Mouse (Mus musculus) left cerebral cortex, adult 11 months (tissue): ENCODE measurements around the gene Slc6a5.
"Not testable (repeated sequence)": the region's sequence is repeated elsewhere in the genome, so short reads cannot be mapped to it uniquely, and the experiment has no call there.

Source experiments
- DNase-seq: peaks from one replicate; pipeline ENCODE4 v3.0.0; 2022; ENCODE audit warnings: low spot score

Gene Slc6a5

DNA sequence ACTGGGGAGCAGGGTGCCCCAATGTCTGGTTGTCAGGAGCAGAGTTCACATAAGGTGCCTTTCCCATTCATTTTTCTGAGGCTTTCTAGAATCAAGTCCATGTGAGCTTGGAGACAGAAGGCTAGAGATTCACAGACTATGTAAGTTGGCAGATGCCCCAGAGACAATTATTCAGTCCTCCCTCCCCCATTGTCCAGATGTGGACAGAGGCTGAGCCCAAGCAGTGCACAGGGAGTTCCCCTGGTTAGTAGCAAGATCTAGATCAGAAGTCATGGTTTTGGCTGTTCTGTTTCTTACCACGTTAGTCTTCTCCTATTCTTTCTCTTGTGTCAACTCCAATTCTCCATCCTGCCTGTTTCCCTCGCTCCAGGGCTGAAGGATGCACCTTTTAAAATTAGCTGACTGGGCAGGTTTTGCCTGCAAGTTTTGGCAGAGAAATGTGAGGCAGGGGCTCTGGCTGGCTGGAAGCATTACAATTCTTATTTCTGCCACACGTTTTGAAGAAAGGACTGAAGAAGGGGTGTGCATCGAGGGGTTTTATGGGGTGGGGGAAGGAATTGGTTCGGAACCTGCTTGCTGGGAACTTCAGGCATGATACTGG, 3.9 kb downstream of the Slc6a5 start:
- DNase-seq = no peak

DNA sequence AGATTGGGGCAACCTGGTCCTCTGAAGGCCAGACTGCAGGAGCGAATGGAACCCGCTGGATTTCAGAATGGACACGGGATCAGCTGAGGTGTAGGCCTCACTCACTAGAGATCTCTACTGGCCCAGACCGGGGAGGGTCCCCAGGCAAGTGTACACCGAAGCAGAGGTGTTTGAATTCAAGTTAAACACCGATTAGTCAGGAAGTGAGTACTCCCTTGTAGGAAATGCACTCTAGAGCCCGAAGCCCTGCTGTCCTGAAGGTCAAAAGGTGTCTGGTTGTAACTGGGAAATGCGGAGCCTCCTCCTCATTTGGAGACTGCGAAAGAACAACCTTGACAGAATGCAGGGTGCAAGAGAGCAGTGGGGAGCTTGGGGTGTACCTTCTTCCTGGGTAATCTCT, 5.0 kb downstream of the Slc6a5 start:
- DNase-seq = no peak

DNA sequence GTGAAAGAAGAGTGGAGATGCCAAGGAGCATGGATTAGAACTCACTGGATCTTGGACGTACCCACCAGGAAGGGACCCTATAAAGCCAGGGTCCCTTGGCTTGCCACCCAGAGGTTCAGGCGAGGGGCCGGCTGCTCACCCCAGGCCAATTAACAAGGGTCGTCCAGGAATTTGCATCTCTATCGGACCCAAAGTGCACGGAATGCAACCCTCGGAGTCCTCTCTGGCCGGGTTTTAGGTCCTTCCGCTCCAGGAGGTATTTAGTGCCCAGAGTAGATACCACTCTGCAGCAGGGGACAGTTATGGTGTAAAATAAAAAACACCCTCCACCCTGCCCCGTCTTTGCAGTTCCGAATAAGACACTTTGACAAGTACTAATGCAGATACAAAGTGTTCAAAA, 5.5 kb downstream of the Slc6a5 start:
- DNase-seq = no peak

DNA sequence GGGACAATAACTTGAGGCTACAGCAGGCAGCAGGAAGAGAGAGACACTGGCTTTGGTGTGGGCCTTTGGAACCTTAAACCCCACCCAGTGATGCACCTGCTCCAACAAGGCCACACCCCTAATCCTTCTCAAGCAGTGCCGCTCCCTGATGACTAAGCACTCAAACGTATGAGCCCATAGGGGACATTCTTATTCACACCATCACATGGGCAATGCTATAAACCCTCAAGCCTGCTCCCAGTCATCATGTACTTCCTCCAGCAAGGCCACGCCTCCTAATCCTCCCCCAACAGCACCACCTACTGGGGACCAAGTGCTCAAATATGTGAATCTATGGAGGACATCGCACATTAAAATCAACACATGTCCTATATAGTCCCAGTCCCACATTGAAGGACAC, 9.5 kb downstream of the Slc6a5 start:
- DNase-seq = no peak

DNA sequence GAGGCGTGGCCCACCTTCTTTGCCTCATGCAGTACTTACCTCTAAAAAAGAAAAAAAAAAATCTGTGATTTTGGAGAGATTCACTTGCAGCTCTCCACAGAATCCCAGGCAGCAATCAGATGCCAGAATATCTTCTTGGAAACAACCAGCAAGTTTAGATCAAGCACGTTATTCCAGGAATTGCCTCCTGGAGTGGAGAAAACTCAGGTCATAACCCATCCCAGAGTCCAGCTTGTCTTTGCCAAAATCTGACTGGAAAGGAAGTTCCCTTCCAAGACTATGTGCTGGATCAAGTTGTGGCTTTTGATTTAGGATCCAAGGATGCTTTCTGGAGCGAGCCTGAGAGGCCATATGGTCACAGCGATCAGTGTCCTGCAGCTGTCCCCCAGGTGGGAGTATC, 10.8 kb downstream of the Slc6a5 start:
- DNase-seq = no peak

DNA sequence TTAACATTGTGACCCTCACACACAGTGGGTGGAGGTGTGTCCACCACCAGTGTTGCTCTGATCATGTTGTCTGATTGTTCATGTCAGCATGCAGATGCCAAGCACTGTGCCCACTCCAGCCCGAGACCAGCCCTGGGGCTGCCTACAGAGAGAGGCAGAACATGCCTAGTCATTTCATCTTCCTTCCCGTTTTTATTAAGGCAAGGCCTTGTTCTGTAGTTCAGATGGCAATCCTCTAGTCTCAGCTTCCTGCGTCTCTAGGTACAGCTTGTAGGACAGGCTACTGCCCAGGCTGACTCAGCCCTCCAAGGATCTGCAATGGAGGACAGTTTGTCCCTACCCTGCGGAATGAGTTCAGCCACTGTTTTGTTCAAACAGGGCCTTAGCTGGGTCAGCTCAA, 13.0 kb downstream of the Slc6a5 start:
- peak; percentile 8 for DNase-seq

DNA sequence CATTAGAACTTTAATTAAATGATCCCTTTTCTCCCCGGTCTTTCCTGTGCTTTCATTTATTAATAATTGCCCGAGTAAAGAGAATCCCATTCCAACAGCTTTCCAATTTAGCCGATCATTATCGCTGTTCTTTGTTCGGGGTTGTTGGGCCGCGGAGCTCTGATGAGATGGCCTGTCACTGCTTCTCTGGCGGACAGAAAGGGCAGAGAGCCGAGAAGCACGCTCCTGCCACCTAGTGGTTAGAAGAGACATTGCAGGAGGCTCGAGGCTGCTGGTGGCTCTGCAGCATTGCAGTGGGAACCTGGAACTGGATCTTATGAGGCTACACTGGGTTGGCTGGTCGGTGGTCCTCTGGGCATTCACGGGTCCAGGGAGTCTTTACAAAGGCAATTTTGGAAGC, 13.4 kb downstream of the Slc6a5 start:
- peak; percentile 74 for DNase-seq

DNA sequence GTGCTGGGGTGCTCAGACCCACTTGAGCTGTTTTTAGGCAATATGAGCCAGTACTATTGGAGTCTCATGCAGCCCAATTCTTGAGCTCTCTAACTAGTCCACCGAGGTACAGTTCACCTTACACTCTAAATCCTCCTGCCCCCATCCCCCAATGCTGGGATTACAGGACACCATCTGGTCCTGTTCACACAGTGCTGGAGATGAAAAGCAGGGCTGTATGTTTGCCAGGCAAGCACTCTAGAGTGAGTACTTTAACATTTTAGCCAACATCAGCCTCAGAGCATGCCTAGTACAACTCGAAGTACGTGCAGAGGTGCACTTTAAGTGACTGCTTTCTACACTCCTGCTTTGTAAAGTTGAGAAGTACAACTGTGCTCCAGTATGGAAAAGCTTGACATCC, 18.6 kb downstream of the Slc6a5 start:
- no peak for DNase-seq

DNA sequence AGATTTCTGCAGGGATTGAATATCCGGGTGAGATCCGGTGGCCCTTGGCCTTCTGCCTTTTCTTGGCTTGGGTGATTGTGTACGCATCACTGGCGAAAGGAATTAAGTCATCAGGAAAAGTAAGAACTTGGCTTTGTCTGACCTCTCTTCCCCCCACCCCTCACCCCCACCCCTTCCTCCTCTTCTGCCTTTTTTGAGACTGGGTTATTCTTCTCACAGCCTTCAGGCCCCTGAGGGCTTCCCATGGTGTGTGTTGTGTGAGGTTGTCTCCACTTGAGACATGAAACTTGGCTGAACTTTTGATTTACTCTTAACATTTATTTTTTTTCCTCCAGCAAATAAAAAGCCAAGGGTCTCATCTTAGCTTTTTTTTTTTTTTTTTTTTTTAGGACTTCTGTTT, 20.1 kb downstream of the Slc6a5 start:
- no peak for DNase-seq

DNA sequence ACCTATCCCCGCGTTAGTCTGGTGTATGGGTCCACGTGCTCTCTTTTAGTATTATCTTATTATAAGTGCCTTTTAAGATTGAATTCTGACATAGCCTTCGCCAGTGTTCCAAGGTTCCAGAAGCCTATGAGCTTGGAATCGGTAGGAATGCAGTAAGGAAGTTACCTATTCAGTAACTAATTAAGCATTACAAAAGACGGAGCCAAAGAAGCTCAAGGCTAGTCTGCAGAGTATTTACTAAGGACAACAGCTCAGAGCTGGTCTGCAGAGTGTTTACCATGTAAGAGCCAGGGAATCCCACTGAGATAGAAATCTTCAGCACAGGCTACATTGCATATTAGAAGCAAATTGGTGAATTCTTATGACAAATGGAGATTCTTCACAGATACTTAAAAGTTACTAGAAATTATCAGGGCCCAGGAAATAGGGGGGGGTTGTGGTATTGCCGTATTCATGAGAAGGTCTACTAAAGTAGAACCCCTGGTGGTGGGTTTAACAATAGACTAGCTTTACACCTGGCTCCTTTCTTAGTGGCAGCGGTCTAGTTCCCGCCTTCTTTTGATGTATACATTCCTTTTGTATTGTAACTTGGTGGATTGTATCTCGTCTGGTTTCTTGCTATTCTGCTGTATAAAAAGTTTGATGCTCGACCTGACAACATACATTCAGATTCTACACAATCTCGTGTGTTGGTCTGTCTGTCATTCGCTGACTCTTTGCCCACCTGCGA, 23.6 kb downstream of the Slc6a5 start:
- DNase-seq = not testable (repeated sequence)

DNA sequence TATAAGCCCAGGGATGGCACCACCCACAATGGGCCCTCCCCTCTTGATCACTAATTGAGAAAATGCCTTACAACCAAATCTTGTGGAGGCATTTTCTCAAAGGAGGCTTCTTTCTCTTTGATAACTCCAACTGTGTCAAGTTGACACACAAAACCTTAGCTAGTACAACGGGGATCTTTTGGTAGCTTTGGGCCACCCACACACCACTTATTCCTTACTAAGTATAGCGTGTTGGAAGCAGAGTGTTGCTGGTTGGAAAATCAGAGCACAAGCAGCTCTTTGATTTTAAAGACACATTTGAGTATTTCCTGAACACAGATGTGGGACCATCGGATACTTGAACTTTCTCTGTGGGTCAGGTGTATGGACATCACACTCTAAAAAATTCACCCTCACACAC, 26.9 kb downstream of the Slc6a5 start:
- peak; percentile 47 for DNase-seq

DNA sequence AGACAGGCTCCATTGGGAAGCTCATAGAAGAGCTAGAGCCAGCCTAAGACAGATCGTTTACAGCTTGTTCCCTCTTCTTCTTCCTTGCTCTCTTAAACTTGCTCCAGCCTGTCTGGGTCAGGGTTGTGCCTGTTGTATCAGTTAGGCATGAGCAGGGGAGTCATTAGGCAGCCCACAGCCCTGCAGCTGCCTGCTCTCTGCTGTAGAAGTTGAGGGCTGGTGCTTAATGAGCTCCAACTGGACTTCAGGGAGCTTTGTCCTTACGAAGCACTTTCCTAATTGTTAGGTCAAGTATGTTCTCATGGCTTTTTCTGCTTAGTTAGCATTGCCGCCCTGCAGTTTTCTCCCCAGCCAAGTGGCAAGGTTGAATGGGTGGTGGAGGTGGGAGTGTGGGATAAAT, 32.1 kb downstream of the Slc6a5 start:
- DNase-seq = no peak

DNA sequence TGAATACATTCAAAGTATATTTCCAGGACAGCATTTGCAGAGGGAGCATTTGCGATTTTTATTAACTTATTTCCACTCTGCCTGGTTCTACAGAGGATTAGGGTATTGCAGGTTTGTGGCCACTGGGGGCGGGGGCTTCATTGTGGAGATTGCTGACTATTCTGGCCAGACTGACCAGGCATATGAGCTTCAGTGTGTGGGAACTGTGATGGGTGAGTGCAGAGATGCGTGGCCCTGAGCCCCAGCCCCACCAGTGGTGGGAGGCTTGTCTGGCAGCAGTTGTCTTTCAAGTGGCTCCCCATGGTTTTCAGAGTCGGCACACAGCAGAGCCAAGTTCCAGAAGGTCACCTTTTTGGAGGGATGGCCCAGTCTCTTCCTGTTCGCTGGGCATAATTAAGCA, 32.5 kb downstream of the Slc6a5 start:
- DNase-seq = no peak

DNA sequence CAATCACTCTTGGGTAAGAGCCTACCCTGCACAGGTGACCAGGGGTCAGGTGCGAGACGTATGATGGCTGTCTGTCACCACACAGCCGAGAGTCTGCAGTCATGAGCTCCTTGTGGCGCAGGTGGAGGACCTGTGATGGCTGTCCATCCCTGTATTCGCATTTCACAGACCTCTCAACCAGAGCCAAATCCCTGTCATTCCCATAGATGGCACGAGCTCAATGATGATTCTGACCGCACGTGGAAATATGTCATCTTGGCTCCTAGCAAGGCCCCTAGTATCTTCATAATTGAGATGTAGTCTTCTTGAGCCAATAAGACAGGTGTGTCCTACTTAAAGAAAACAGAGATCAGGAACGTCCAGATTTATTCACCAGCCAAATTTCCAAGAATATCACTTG, 36.7 kb downstream of the Slc6a5 start:
- DNase-seq = no peak

DNA sequence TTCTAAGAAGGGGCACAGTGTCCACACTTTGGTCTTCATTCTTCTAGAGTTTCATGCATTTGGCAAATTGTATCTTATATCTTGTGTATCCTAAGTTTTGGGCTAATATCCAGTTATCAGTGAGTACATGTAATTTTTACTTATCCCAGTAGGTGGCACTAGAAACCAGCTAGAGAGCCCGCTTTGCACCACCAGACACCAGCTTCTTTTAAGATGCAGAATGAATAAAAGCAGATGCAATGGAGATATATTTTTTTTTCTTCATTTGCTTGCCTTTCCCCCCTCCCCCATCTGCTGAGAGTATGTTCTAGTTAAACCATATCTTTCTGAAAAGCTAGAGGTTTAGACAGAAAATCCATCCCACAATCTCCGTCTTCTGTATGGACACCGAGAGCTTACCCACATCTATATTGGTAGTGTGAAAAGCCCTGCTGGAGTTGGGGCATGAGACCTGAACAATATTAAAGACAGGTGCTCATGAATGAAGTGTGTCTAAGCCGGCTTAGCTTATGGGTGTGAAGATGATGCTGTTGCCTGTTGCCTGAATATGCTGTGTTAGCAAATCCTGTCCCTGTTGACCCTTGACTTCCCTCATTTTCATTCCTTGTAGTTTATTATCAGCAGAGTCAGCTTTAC, 43.7 kb downstream of the Slc6a5 start:
- DNase-seq = peak; percentile 47

DNA sequence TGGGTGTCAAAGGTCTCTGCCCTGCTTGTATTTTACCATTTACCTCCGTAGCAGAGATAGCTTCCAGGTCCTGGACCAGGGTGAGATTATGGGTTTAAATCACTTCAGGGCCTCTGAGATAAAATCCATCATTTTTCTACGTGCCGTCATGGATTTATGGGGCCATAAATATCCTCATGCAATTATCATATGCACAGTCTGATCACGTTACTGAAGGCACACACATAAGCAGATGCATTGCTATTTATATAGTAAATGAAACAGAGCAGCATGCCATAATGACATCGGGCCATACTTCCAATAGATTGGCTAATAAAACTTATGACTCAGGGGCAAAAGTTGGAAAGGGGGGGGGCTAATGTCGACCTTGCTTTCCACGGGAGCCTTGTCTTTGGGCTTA, 44.9 kb downstream of the Slc6a5 start:
- no peak for DNase-seq

DNA sequence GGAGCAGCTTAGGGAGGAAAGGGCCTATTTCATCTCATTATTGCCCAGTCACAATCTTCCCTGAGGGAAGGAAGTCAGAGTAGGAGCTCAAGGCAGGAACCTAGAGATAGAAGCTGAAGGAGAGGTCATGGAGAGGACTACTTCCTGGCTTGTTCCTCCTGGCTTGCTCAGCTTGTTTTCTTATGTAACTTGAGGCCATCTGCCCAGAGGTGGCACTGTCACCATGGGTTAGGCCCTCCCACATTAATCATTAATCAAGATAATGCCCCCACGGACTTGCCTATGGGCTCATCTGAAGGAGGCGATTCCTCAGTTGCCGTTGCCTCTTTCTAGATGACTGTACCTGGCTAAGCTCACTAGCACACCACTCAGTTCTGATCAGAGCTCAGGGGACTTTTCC, 47.2 kb downstream of the Slc6a5 start:
- DNase-seq = no peak

DNA sequence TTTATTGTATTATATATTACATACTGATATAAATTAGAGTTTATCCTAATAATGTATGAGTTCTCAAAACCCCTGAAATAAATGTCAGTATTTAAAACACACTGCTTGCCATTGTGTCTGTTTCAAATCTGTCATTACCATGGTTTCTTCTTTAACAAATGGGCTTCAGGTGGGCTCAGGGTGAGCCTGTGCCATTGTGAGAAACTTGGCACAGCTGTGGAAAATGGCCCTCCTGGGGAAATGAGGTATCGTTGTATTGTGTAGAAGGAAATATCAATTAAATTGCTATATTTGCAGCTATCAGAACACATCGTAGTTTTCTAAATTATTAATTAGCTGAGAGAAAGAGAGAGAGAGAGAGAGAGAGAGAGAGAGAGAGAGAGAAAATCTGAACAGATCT, 53.8 kb downstream of the Slc6a5 start:
- DNase-seq = no peak

DNA sequence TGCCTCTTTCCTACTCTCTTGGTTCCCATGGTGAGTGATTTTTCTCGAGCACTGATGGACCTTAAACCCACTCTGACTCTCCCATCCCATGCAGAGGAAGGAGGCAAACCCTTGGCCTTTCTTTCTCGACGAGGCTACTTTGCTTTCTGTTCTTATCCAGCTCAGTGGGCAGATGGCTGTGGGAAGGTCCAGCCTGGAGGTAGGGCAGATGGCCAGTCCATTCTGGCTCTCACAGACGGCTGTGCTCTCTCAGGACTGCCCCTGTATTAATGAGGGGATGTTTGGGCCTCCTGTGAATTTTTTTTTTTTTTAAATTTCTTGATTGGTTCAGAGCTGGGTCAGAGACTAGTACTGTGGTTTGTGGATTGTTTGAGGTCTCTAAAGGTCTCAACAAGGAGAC, 59.6 kb downstream of the Slc6a5 start:
- no peak for DNase-seq

DNA sequence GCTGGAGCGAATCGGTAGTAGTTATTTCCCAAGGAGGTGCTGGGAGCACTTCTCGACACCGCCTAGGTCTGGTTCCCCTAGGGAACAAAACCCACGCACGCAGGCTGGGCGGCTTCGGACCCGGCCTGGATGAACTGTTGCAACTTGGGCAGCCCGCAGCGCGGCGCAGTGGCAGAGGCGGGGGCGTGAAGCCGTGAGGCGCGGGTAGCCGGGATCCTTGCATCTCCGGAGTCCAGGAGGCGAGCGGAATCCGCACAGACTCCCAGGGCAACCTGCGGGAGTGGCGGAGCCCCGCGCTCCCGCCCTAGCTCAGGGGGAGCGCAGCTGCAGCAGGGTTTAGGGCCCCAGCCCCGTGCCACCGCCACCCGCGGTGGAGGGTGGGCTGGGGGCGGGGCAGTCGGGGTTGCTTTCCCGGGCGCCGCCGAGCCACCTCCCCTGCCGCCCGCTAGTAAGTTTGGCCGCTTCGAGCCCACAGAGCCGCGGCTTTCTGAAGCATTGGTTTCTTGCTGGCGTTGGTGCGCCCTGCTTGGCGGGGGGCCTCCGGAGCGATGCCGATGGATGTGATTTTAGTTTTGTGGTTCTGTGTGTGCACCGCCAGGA, 65.0 kb downstream of the Slc6a5 start, which contains the start of gene Nell1:
TSS of gene Nell1 (plus strand) at position 24 of the 600 bp plus-strand sequence.
- no peak for DNase-seq

DNA sequence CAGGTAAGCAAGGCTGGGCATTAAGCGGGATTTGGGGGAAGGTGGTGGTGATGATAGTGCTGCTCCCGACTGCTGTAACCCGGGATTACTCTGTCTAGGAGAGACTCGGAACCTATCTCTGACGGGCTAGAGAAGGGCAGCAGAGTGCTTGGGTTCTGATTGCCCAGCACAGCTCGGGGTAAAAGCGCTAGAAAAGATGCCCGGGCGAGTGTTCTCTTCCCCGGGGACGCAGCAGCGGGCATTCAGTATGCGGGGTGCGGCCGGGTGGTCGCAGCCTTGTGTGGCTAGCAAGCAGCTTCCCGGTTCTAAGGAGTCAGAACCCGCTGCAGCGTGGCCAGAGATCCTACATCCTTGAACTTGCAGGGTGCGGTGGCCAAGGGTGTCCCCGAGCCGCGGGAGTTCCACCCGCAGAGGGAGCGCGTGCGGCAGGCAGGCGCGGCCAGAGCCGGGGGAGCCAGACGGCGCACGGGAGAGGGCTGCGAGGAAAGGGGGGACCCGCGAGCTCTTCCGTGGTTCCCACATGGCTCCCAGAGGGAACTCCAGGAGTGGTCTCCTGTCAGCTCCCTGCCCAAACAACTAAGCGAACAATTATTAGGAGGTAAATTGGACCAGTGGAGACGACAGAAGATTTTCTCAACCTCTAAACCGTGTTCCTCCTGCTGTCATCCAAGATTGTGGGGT, 65.6 kb downstream of the Slc6a5 start:
- no peak for DNase-seq

DNA sequence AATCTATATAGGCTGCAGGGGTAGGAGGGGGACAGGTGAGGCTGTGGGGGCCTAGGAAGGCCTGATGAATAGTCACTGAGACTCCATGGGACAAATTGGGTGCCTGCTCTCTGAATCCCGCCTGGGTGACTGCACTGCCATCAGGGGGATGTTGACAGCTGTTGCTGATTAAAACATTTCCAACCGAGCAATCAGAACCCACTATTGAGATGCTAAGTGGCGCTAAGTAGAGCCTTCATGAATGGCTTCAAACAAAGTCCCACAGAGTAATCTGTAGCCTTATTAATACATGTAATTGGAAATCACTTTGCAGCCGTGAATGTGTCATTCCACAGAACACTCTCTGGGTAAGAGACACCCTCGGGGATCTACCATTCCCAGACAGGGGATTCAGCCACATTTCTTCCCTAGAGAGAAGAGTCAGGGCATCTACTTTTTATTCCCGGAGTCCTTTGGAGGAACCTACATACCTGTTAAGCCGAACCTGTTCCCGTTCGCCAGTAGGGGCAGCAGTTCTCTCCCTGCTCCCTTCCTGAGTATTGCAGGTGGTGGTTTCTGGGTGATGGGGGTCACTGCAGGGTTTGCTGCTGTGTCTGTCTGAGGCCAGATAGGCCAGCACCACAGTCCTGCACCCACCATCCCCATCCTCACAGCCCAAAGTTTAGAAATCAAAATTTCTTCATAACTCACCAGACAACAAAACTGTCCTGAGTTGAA, 71.7 kb downstream of the Slc6a5 start:
- DNase-seq = no peak
